Mouse (Mus musculus) natural killer cell, adult 2 months (primary cell): ENCODE data around the gene Cmip.

Source experiments
- DNase-seq, 2 experiments: peaks; one replicate each; pipeline ENCODE4 v3.0.0; 2022; ENCODE audit warnings: low spot score in 2 of 2

The Cmip gene

GRCm38 (mm10) chr8:117378625-117379024, 121.8 kb downstream of the Cmip start:
- no peak for DNase-seq

GRCm38 (mm10) chr8:117379131-117379530, 122.3 kb downstream of the Cmip start:
- DNase-seq: no peak

- no peak for DNase-seq
Measured at GRCm38 (mm10) chr8:117380796-117381195, 123.9 kb downstream of the Cmip start.

GRCm38 (mm10) chr8:117386142-117386541, 129.3 kb downstream of the Cmip start:
- DNase-seq: peak in 1 of 2 experiments; percentile 48

GRCm38 (mm10) chr8:117387642-117388041, 130.8 kb downstream of the Cmip start:
- no peak for DNase-seq

- no peak for DNase-seq
Measured at GRCm38 (mm10) chr8:117388370-117388769, 131.5 kb downstream of the Cmip start.

- no peak for DNase-seq
Measured at GRCm38 (mm10) chr8:117393853-117394252, 137.0 kb downstream of the Cmip start.

GRCm38 (mm10) chr8:117395055-117395454, 138.2 kb downstream of the Cmip start:
- no peak for DNase-seq

- no peak for DNase-seq
Measured at GRCm38 (mm10) chr8:117396884-117397283, 140.0 kb downstream of the Cmip start.

GRCm38 (mm10) chr8:117397751-117398150, 140.9 kb downstream of the Cmip start:
- no peak for DNase-seq

GRCm38 (mm10) chr8:117399229-117399628, 142.4 kb downstream of the Cmip start:
- no peak for DNase-seq

GRCm38 (mm10) chr8:117400820-117401219, 144.0 kb downstream of the Cmip start:
- DNase-seq: no peak

- no peak for DNase-seq
Measured at GRCm38 (mm10) chr8:117401880-117402279, 145.0 kb downstream of the Cmip start.

- no peak for DNase-seq
Measured at GRCm38 (mm10) chr8:117402911-117403704, 146.2 kb downstream of the Cmip start.

GRCm38 (mm10) chr8:117403705-117404476, 147.0 kb downstream of the Cmip start:
- DNase-seq: no peak

GRCm38 (mm10) chr8:117406081-117406480, 149.2 kb downstream of the Cmip start:
- no peak for DNase-seq

- no peak for DNase-seq
Measured at GRCm38 (mm10) chr8:117408634-117409033, 151.8 kb downstream of the Cmip start.

GRCm38 (mm10) chr8:117409056-117409455, 152.2 kb downstream of the Cmip start:
- DNase-seq: no peak

GRCm38 (mm10) chr8:117410391-117410790, 153.5 kb downstream of the Cmip start:
- DNase-seq: no peak

- no peak for DNase-seq
Measured at GRCm38 (mm10) chr8:117410901-117411300, 154.0 kb downstream of the Cmip start.

- no peak for DNase-seq
Measured at GRCm38 (mm10) chr8:117412232-117412631, 155.4 kb downstream of the Cmip start.

- DNase-seq: no peak
Measured at GRCm38 (mm10) chr8:117417830-117418229, 161.0 kb downstream of the Cmip start.
